In the genomic region with DNA sequence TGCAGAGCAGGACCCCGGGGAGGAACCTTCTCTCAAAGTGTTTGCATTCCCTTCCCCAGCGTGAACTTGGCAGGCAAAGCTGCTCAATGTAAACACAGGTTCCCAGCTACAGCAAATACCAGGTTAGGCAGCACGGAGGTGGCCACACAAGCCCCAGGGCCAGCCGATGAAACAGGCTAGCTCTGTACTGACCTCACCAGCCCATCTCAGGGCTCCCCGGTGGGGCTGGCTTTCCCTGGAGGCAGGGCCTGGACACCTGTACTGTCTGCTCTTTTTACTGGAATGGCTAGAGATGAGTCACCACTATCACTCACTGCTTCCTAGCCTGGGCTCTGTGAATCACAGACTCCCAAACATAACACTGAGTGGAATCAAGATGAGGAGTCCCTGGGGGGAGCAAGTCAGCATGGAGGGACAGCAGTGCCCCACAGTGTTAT, we compare ENCODE assay signal across 12 mouse cellular contexts.
DNase-seq lines count a peak whose midpoint lies in the region; ATAC-seq and TF ChIP-seq lines count a peak whose summit lies in the region.
"Had no signal": no experiment of that assay in that cellular context is flagged by ENCODE, and none has a peak within 500 bp of the region (broad histone marks: within the 10 kb centered on the region; RNA-seq: fewer than 3 reads in every experiment).

No protein-coding gene starts in this region.

- H3K4me3 ChIP-seq in C2C12 (ENCODE audit: insufficient read depth, poor library complexity, severe bottlenecking), result no peak overlapping the region
- H3K4me3 ChIP-seq in liver, embryonic 14.5 days (ENCODE audit: insufficient read depth in 1 of 2, low read depth in 2 of 2, low read length in 2 of 2), result no peak overlapping the region
- H3K4me3 ChIP-seq: limb, embryonic 10.5 days had no signal

- no peak for TF ChIP-seq CTCF in C2C12 (IDR thresholded peaks at IDR 0.05; ENCODE audit: control insufficient read depth, insufficient read depth, insufficient read length)
- no peak for TF ChIP-seq CTCF in Patski (IDR thresholded peaks at IDR 0.05)
- no peak for TF ChIP-seq CTCF in liver, embryonic 14.5 days (IDR thresholded peaks at IDR 0.05; ENCODE audit: low read depth)

- in situ Hi-C loops in Patski (cut with MboI; ENCODE audit: low pct_unique_long_range_greater_than_20kb), result no loop called here

- no peak for DNase-seq in Patski (ENCODE audit: low read depth, low spot score)
- DNase-seq in liver, embryonic 14.5 days (ENCODE audit: low read depth in 3 of 3, low spot score in 3 of 3), result peak; percentile 2 to 7 (median 3)
- peak; percentile 55 for DNase-seq in lung, postnatal 14 days
- DNase-seq in T-cell, adult 2 months (ENCODE audit: low spot score), result no peak
- no peak for DNase-seq in gastrocnemius, adult 18-20 months (ENCODE audit: low spot score)
- DNase-seq in embryo, embryonic 11 days, result no peak
- DNase-seq in frontal cortex, postnatal 36 days (ENCODE audit: low spot score in 2 of 2), result no peak
- DNase-seq: cerebellum, adult 11-12 months; heart, adult 18-20 months; kidney, adult 11 months had no signal

- no peak overlapping the region for H3K27ac ChIP-seq in liver, embryonic 14.5 days
- H3K27ac ChIP-seq: limb, embryonic 10.5 days had no signal

- H3K36me3 ChIP-seq in C2C12 (ENCODE audit: control insufficient read depth, insufficient read depth), result no peaks in the 10 kb centered on the region
- H3K36me3 ChIP-seq in liver, embryonic 14.5 days (replicated peaks; ENCODE audit: control insufficient read depth, insufficient read depth, low read depth), result no peaks in the 10 kb centered on the region
- H3K36me3 ChIP-seq: limb, embryonic 10.5 days had no signal

- no peaks in the 10 kb centered on the region for H3K27me3 ChIP-seq in C2C12 (ENCODE audit: control insufficient read depth, insufficient read depth, insufficient read length)
- H3K27me3 ChIP-seq in Patski, result no peaks in the 10 kb centered on the region
- H3K27me3 ChIP-seq in liver, embryonic 14.5 days (ENCODE audit: control insufficient read depth, insufficient read depth, low read length), result no peaks in the 10 kb centered on the region

- H3K9ac ChIP-seq in liver, embryonic 14.5 days (replicated peaks), result no peak overlapping the region

- no peaks in the 10 kb centered on the region for H3K79me3 ChIP-seq in C2C12 (ENCODE audit: low read depth)

- POLR2A ChIA-PET in Patski (lab: Charles Lee), result interaction anchor here (1.3 kb wide), 1 partner anchor 15 kb away, joined by 3 read pairs; no protein-coding TSS in a partner anchor

- H3ac ChIP-seq in C2C12 (ENCODE audit: control insufficient read depth, insufficient read length, low read depth), result no peak overlapping the region

- no peak for TF ChIP-seq EP300 in liver, embryonic 14.5 days (IDR thresholded peaks at IDR 0.05; ENCODE audit: low read depth)

- H3K79me2 ChIP-seq in C2C12 (ENCODE audit: control insufficient read depth, insufficient read depth), result no peaks in the 10 kb centered on the region

- no peaks in the 10 kb centered on the region for H3K9me3 ChIP-seq in liver, embryonic 14.5 days (ENCODE audit: control insufficient read depth, low read length)
- H3K9me3 ChIP-seq: limb, embryonic 10.5 days had no signal

- 39% methylated on average over 5 of the region's 5 CpGs for WGBS in liver, embryonic 14.5 days (ENCODE audit: insufficient replicate concordance)

- CTCF ChIA-PET in Patski (lab: Charles Lee), result interaction anchor here (1.6 kb wide), 1 partner anchor 12 kb away, joined by 4 read pairs; no protein-coding TSS in a partner anchor

- H3K4me2 ChIP-seq in liver, embryonic 14.5 days (ENCODE audit: low read depth), result no peak overlapping the region

- no peaks in the 10 kb centered on the region for H3K4me1 ChIP-seq in liver, embryonic 14.5 days (replicated peaks; ENCODE audit: control insufficient read depth in 2 of 2, insufficient read depth in 2 of 2, low read length in 1 of 2)
- H3K4me1 ChIP-seq: limb, embryonic 10.5 days had no signal

- ATAC-seq in Patski, result peak; percentile 85
- peak; percentile 68 for ATAC-seq in liver, embryonic 14.5 days (ENCODE audit: insufficient read depth)

TF ChIP-seq in C2C12, 6 proteins besides CTCF, POLR2A, EP300 and RAD21:
- TF ChIP-seq MAX (IDR thresholded peaks at IDR 0.05) (no peak), MYOD1 (IDR thresholded peaks at IDR 0.05; ENCODE audit: control insufficient read depth, insufficient read length, low read depth) (peak; percentile 39)
TF ChIP-seq in C2C12: peak in this region for 1.

Comparison
In these comparisons a context has a peak if more than half of its experiments do, and no peak if none do; other contexts are left out.
1. DNase-seq: peak in liver, embryonic 14.5 days (3 of 3) and lung, postnatal 14 days (single experiment); none in Patski (single experiment), T-cell, adult 2 months (single experiment), gastrocnemius, adult 18-20 months (single experiment), embryo, embryonic 11 days (single experiment) and frontal cortex, postnatal 36 days (0 of 2).